Mouse (Mus musculus): ENCODE measurements around the gene Gm10447. TPM values are rescaled to one million over a fixed set of nuclear protein-coding genes. Genes with fewer than 3 reads are reported as not detected.

Gene Gm10447
- polyA plus RNA-seq, 1 experiment from 2014 or later = 0.25 TPM

GRCm38 (mm10) chr11:53457372-53457954 is 553 bp upstream of the Gm10447 start:
- H3K27me3 ChIP-seq = peaks cover 36% of the 10 kb centered on the region
- H3K36me3 ChIP-seq = no peaks in the 10 kb centered on the region
- H3K4me3 ChIP-seq = peak overlapping the region; percentile 57
- peak overlapping the region; percentile 85 for H3K4me2 ChIP-seq
- H3K27ac ChIP-seq = no peak overlapping the region
- ATAC-seq (ENCODE audit: insufficient number of reproducible peaks, insufficient read depth, low FRiP score, low TSS enrichment, low read depth) = no peak
- WGBS = 4% methylated on average over 29 of the region's 29 CpGs
- H3K4me1 ChIP-seq = peaks cover 9% of the 10 kb centered on the region
- H3K9me3 ChIP-seq = no peaks in the 10 kb centered on the region
- H3K9ac ChIP-seq = peak overlapping the region; percentile 76

GRCm38 (mm10) chr11:53453031-53453430 is 3.9 kb downstream of the Gm10447 start:
- Histone ChIP-seq H3K4me3 (no peak overlapping the region), H3K9ac (no peak overlapping the region), H3K27ac (no peak overlapping the region), H3K27me3 (peaks cover 9% of the 10 kb centered on the region), H3K4me2 (no peak overlapping the region), H3K9me3 (no peaks in the 10 kb centered on the region), H3K4me1 (peaks cover 5% of the 10 kb centered on the region; the same call in 1 of the 2 replicates), H3K36me3 (no peaks in the 10 kb centered on the region)
- ATAC-seq (ENCODE audit: insufficient number of reproducible peaks, insufficient read depth, low FRiP score, low TSS enrichment, low read depth) = no peak
- WGBS = 84% methylated on average over 5 of the region's 5 CpGs

- Histone ChIP-seq H3K4me3 (no peak overlapping the region), H3K36me3 (no peaks in the 10 kb centered on the region), H3K27ac (no peak overlapping the region), H3K4me1 (peaks cover 2% of the 10 kb centered on the region; the same call in 1 of the 2 replicates), H3K9me3 (no peaks in the 10 kb centered on the region), H3K4me2 (no peak overlapping the region), H3K9ac (no peak overlapping the region), H3K27me3 (peaks cover 3% of the 10 kb centered on the region)
- ATAC-seq (ENCODE audit: insufficient number of reproducible peaks, insufficient read depth, low FRiP score, low TSS enrichment, low read depth) = no peak
- 95% methylated on average over 9 of the region's 9 CpGs for WGBS
Measured at GRCm38 (mm10) chr11:53452396-53452795, 4.5 kb downstream of the Gm10447 start.

- Histone ChIP-seq H3K27ac (no peak overlapping the region), H3K4me1 (no peaks in the 10 kb centered on the region), H3K4me2 (no peak overlapping the region), H3K4me3 (no peak overlapping the region), H3K9me3 (no peaks in the 10 kb centered on the region), H3K9ac (no peak overlapping the region), H3K36me3 (no peaks in the 10 kb centered on the region), H3K27me3 (no peaks in the 10 kb centered on the region)
- no peak for ATAC-seq (ENCODE audit: insufficient number of reproducible peaks, insufficient read depth, low FRiP score, low TSS enrichment, low read depth)
- WGBS = 76% methylated on average over 2 of the region's 2 CpGs
Measured at GRCm38 (mm10) chr11:53451361-53451760, 5.5 kb downstream of the Gm10447 start.

- H3K9ac ChIP-seq = no peak overlapping the region
- no peak overlapping the region for H3K4me2 ChIP-seq
- H3K4me1 ChIP-seq = no peaks in the 10 kb centered on the region
- no peaks in the 10 kb centered on the region for H3K36me3 ChIP-seq
- ATAC-seq (ENCODE audit: insufficient number of reproducible peaks, insufficient read depth, low FRiP score, low TSS enrichment, low read depth) = no peak
- no peak overlapping the region for H3K4me3 ChIP-seq
- 56% methylated on average over 15 of the region's 15 CpGs for WGBS
- no peaks in the 10 kb centered on the region for H3K27me3 ChIP-seq
- H3K9me3 ChIP-seq = no peaks in the 10 kb centered on the region
- H3K27ac ChIP-seq = no peak overlapping the region
Measured at GRCm38 (mm10) chr11:53450070-53450705, 6.7 kb downstream of the Gm10447 start.

- 78% methylated on average over 1 of the region's 1 CpGs for WGBS
- Histone ChIP-seq H3K9me3 (no peaks in the 10 kb centered on the region), H3K36me3 (no peaks in the 10 kb centered on the region), H3K9ac (no peak overlapping the region), H3K27ac (no peak overlapping the region), H3K27me3 (no peaks in the 10 kb centered on the region), H3K4me3 (no peak overlapping the region), H3K4me1 (no peaks in the 10 kb centered on the region), H3K4me2 (no peak overlapping the region)
- no peak for ATAC-seq (ENCODE audit: insufficient number of reproducible peaks, insufficient read depth, low FRiP score, low TSS enrichment, low read depth)
Measured at GRCm38 (mm10) chr11:53448529-53448928, 8.4 kb downstream of the Gm10447 start.

GRCm38 (mm10) chr11:53447996-53448395 is 8.9 kb downstream of the Gm10447 start:
- Histone ChIP-seq H3K27me3 (no peaks in the 10 kb centered on the region), H3K4me2 (no peak overlapping the region), H3K36me3 (no peaks in the 10 kb centered on the region), H3K4me3 (no peak overlapping the region), H3K27ac (no peak overlapping the region), H3K9ac (no peak overlapping the region), H3K9me3 (no peaks in the 10 kb centered on the region), H3K4me1 (no peaks in the 10 kb centered on the region)
- 88% methylated on average over 8 of the region's 8 CpGs for WGBS
- no peak for ATAC-seq (ENCODE audit: insufficient number of reproducible peaks, insufficient read depth, low FRiP score, low TSS enrichment, low read depth)

- no peaks in the 10 kb centered on the region for H3K9me3 ChIP-seq
- 85% methylated on average over 13 of the region's 13 CpGs for WGBS
- no peak overlapping the region for H3K4me3 ChIP-seq
- H3K27ac ChIP-seq = no peak overlapping the region
- H3K4me1 ChIP-seq = peaks cover 4% of the 10 kb centered on the region; the same call in 1 of the 2 replicates
- ATAC-seq (ENCODE audit: insufficient number of reproducible peaks, insufficient read depth, low FRiP score, low TSS enrichment, low read depth) = no peak
- no peak overlapping the region for H3K9ac ChIP-seq
- H3K36me3 ChIP-seq = no peaks in the 10 kb centered on the region
- H3K27me3 ChIP-seq = no peaks in the 10 kb centered on the region
- no peak overlapping the region for H3K4me2 ChIP-seq
Measured at GRCm38 (mm10) chr11:53446183-53446582, 10.7 kb downstream of the Gm10447 start.

- Histone ChIP-seq H3K4me1 (peaks cover 4% of the 10 kb centered on the region; the same call in 1 of the 2 replicates), H3K9ac (no peak overlapping the region), H3K27me3 (no peaks in the 10 kb centered on the region), H3K9me3 (no peaks in the 10 kb centered on the region), H3K4me3 (no peak overlapping the region), H3K4me2 (no peak overlapping the region), H3K36me3 (no peaks in the 10 kb centered on the region), H3K27ac (no peak overlapping the region)
- WGBS = 64% methylated on average over 13 of the region's 13 CpGs
- no peak for ATAC-seq (ENCODE audit: insufficient number of reproducible peaks, insufficient read depth, low FRiP score, low TSS enrichment, low read depth)
Measured at GRCm38 (mm10) chr11:53445562-53445961, 11.3 kb downstream of the Gm10447 start.

- Histone ChIP-seq H3K9me3 (no peaks in the 10 kb centered on the region), H3K9ac (no peak overlapping the region), H3K4me3 (no peak overlapping the region), H3K27me3 (no peaks in the 10 kb centered on the region), H3K36me3 (no peaks in the 10 kb centered on the region), H3K4me1 (peaks cover 4% of the 10 kb centered on the region; the same call in 1 of the 2 replicates), H3K27ac (no peak overlapping the region), H3K4me2 (no peak overlapping the region)
- no peak for ATAC-seq (ENCODE audit: insufficient number of reproducible peaks, insufficient read depth, low FRiP score, low TSS enrichment, low read depth)
- 38% methylated on average over 6 of the region's 6 CpGs for WGBS
Measured at GRCm38 (mm10) chr11:53443861-53444260, 13.0 kb downstream of the Gm10447 start.

GRCm38 (mm10) chr11:53441921-53442320 is 15.0 kb downstream of the Gm10447 start:
- 0 out of 2 replicates have a peak overlapping the region, but pooled peaks have one; percentile 3 for H3K4me3 ChIP-seq
- H3K4me2 ChIP-seq = 0 out of 2 replicates have a peak overlapping the region, but pooled peaks have one; percentile 9
- H3K9ac ChIP-seq = 0 out of 2 replicates have a peak overlapping the region, but pooled peaks have one; percentile 27
- no peak for ATAC-seq (ENCODE audit: insufficient number of reproducible peaks, insufficient read depth, low FRiP score, low TSS enrichment, low read depth)
- no peaks in the 10 kb centered on the region for H3K36me3 ChIP-seq
- peak overlapping the region; percentile 72; the same call in 1 of the 2 replicates for H3K27ac ChIP-seq
- H3K9me3 ChIP-seq = no peaks in the 10 kb centered on the region
- H3K27me3 ChIP-seq = no peaks in the 10 kb centered on the region
- 31% methylated on average over 12 of the region's 12 CpGs for WGBS
- peaks cover 4% of the 10 kb centered on the region; the same call in 1 of the 2 replicates for H3K4me1 ChIP-seq

GRCm38 (mm10) chr11:53436338-53436737 is 20.6 kb downstream of the Gm10447 start:
- no peak overlapping the region for H3K27ac ChIP-seq
- ATAC-seq (ENCODE audit: insufficient number of reproducible peaks, insufficient read depth, low FRiP score, low TSS enrichment, low read depth) = no peak
- no peak overlapping the region for H3K9ac ChIP-seq
- H3K4me1 ChIP-seq = peaks cover 3% of the 10 kb centered on the region; the same call in 1 of the 2 replicates
- 88% methylated on average over 6 of the region's 6 CpGs for WGBS
- no peaks in the 10 kb centered on the region for H3K36me3 ChIP-seq
- no peaks in the 10 kb centered on the region for H3K27me3 ChIP-seq
- H3K4me3 ChIP-seq = no peak overlapping the region
- no peak overlapping the region for H3K4me2 ChIP-seq
- no peaks in the 10 kb centered on the region for H3K9me3 ChIP-seq
